Mouse (Mus musculus) mesoderm, embryonic 11.5 days (tissue): ENCODE data around the gene Thsd7a.

Experiments
- DNase-seq: peaks from one replicate; pipeline ENCODE4 v3.0.0-alpha.2; 2012; ENCODE audit warnings: low read depth, low spot score

Gene Thsd7a

GRCm38 (mm10) chr6:12748787-12749530, at the start of gene Thsd7a:
Gene Thsd7a, minus strand, starts transcription at chr6:12749410.
- DNase-seq, result peak; percentile 63

GRCm38 (mm10) chr6:12787129-12787528, 37.9 kb upstream of the Thsd7a start:
- DNase-seq, result no peak

GRCm38 (mm10) chr6:12786378-12786982, 37.3 kb upstream of the Thsd7a start:
- peak; percentile 16 for DNase-seq

- DNase-seq, result peak; percentile 67
Observed at GRCm38 (mm10) chr6:12784918-12785618, 35.9 kb upstream of the Thsd7a start.

GRCm38 (mm10) chr6:12772799-12773198, 23.6 kb upstream of the Thsd7a start:
- DNase-seq, result no peak

- no peak for DNase-seq
Observed at GRCm38 (mm10) chr6:12765191-12765590, 16.0 kb upstream of the Thsd7a start.

GRCm38 (mm10) chr6:12764606-12765005, 15.4 kb upstream of the Thsd7a start:
- no peak for DNase-seq

- DNase-seq, result no peak
Observed at GRCm38 (mm10) chr6:12763816-12764215, 14.6 kb upstream of the Thsd7a start.

GRCm38 (mm10) chr6:12759328-12760193, 10.4 kb upstream of the Thsd7a start:
- DNase-seq, result no peak

- no peak for DNase-seq
Observed at GRCm38 (mm10) chr6:12752297-12752696, 3.1 kb upstream of the Thsd7a start.

GRCm38 (mm10) chr6:12750441-12750840, 1.2 kb upstream of the Thsd7a start:
- no peak for DNase-seq

- no peak for DNase-seq
Observed at GRCm38 (mm10) chr6:12749531-12750210, 461 bp upstream of the Thsd7a start.

- no peak for DNase-seq
Observed at GRCm38 (mm10) chr6:12748454-12748786, 790 bp downstream of the Thsd7a start.

GRCm38 (mm10) chr6:12747856-12748450, 1.3 kb downstream of the Thsd7a start:
- DNase-seq, result peak; percentile 23

GRCm38 (mm10) chr6:12742791-12743190, 6.4 kb downstream of the Thsd7a start:
- no peak for DNase-seq

- DNase-seq, result peak; percentile 43
Observed at GRCm38 (mm10) chr6:12733924-12734323, 15.3 kb downstream of the Thsd7a start.

- no peak for DNase-seq
Observed at GRCm38 (mm10) chr6:12716071-12716470, 33.1 kb downstream of the Thsd7a start.

GRCm38 (mm10) chr6:12712581-12712980, 36.6 kb downstream of the Thsd7a start:
- DNase-seq, result no peak

- DNase-seq, result no peak
Observed at GRCm38 (mm10) chr6:12702925-12703324, 46.3 kb downstream of the Thsd7a start.

GRCm38 (mm10) chr6:12699089-12699488, 50.1 kb downstream of the Thsd7a start:
- no peak for DNase-seq

GRCm38 (mm10) chr6:12693689-12694088, 55.5 kb downstream of the Thsd7a start:
- peak; percentile 16 for DNase-seq
